ENCODE assay signal across 8 mouse cellular contexts in the genomic region with DNA sequence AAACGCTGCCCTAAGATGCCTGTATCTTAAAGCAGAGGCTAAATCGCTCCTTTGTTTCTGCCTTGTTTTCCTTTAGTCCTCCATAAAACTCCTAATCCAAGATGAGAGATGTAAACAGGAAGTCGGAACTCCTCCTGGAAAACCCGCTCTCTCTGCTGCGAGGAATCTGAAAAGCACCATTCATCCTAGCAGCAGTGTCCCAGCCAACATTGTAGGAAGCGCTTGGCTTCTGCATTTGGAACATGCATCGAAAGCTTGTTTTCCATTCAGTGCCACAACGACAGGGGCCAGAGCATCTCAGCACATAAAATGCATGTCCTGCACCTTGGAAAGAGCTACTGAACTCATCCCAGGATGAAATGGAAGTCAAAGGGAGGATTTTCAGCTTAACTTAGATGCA.
A peak's percentile ranks its signal among the peaks of the same experiment; 100 is the strongest.
DNase-seq lines count a peak whose midpoint lies in the region; ATAC-seq and TF ChIP-seq lines count a peak whose summit lies in the region.

No protein-coding gene starts in this region.

- H3K9ac ChIP-seq in kidney, postnatal 0 days (ENCODE audit: low read depth, low read length): no peak overlapping the region

- whole genome bisulfite sequencing in cerebellum, adult 2 months: 33% methylated on average over 8 of the region's 8 CpGs
- WGBS in kidney, postnatal 0 days: 40% methylated on average over 8 of the region's 8 CpGs
- 41% methylated on average over 8 of the region's 8 CpGs for WGBS in kidney, adult 2 months

- H3K27me3 ChIP-seq in cerebellum, adult 2 months (ENCODE audit: control insufficient read depth, insufficient read depth, low read length): no peaks in the 10 kb centered on the region
- no peaks in the 10 kb centered on the region for H3K27me3 ChIP-seq in kidney, postnatal 0 days (ENCODE audit: insufficient read depth, low read length)
- no peaks in the 10 kb centered on the region for H3K27me3 ChIP-seq in kidney, adult 2 months (replicated peaks; ENCODE audit: control insufficient read depth, insufficient read depth, low read length)

- no peak for TF ChIP-seq POLR2A in cerebellum, adult 2 months (IDR thresholded peaks at IDR 0.05; ENCODE audit: borderline replicate concordance, insufficient read depth, low read length)
- no peak for TF ChIP-seq POLR2A in kidney, adult 2 months (IDR thresholded peaks at IDR 0.05; ENCODE audit: low read depth, low read length)

- TF ChIP-seq CTCF in cerebellum, adult 2 months (IDR thresholded peaks at IDR 0.05; ENCODE audit: borderline replicate concordance, insufficient read depth, low read depth, low read length): no peak
- TF ChIP-seq CTCF in kidney, postnatal 0 days (IDR thresholded peaks at IDR 0.05; ENCODE audit: low read depth): no peak
- no peak for TF ChIP-seq CTCF in kidney, adult 2 months (conservative IDR thresholded peaks at IDR 0.05; ENCODE audit: insufficient read depth, insufficient read length, low read depth, low read length)

- H3K4me3 ChIP-seq in cerebellum, adult 2 months (replicated peaks; ENCODE audit: insufficient read depth, low read depth, low read length): no peak overlapping the region
- H3K4me3 ChIP-seq in kidney, postnatal 0 days (replicated peaks; ENCODE audit: low read depth, low read length): no peak overlapping the region
- no peak overlapping the region for H3K4me3 ChIP-seq in kidney, adult 2 months (ENCODE audit: insufficient read depth, low read depth, low read length)

- peak overlapping the region; percentile 3; the same call in 1 of the 2 replicates for H3K4me2 ChIP-seq in kidney, postnatal 0 days (ENCODE audit: low read length)

- peak; percentile 18 to 22 for DNase-seq in cerebellum, adult 2 months
- DNase-seq in cerebellum, adult 11 months: no peak
- peak; percentile 54 for DNase-seq in kidney, postnatal 0 days (ENCODE audit: low spot score)
- DNase-seq in kidney, adult 2 months: no peak
- peak; percentile 5 for DNase-seq in NIH3T3 (ENCODE audit: low read depth)
- peak; percentile 8 to 19 for DNase-seq in kidney, postnatal 4 days

- no peaks in the 10 kb centered on the region for H3K4me1 ChIP-seq in cerebellum, adult 2 months (ENCODE audit: control insufficient read depth, insufficient read depth, low read length)
- H3K4me1 ChIP-seq in kidney, postnatal 0 days (replicated peaks; ENCODE audit: insufficient read depth, low read length): no peaks in the 10 kb centered on the region
- no peaks in the 10 kb centered on the region; the same call in 1 of the 2 replicates for H3K4me1 ChIP-seq in kidney, adult 2 months (ENCODE audit: control insufficient read depth, insufficient read depth, low read length)

- ATAC-seq in kidney, postnatal 0 days (replicated peaks; ENCODE audit: low FRiP score, low read depth): no peak
- ATAC-seq in granulocyte monocyte progenitor cell, adult 5-6 weeks (replicated peaks; ENCODE audit: poor library complexity, severe bottlenecking): no peak
- ATAC-seq in activated CD4-positive, CD25-positive, alpha-beta regulatory T cell, adult 4 months: no peak

- no peaks in the 10 kb centered on the region for H3K36me3 ChIP-seq in kidney, postnatal 0 days (ENCODE audit: insufficient read depth, low read length)
- no peaks in the 10 kb centered on the region for H3K36me3 ChIP-seq in kidney, adult 2 months (ENCODE audit: control insufficient read depth, insufficient read depth, low read length)

- no peaks in the 10 kb centered on the region for H3K9me3 ChIP-seq in kidney, postnatal 0 days (replicated peaks; ENCODE audit: low read length)

- no peak overlapping the region for H3K27ac ChIP-seq in cerebellum, adult 2 months (ENCODE audit: insufficient read depth, low read length)
- H3K27ac ChIP-seq in kidney, postnatal 0 days: no peak overlapping the region
- H3K27ac ChIP-seq in kidney, adult 2 months (ENCODE audit: insufficient read depth, low read depth, low read length): no peak overlapping the region

Comparison
In these comparisons a context has a peak if more than half of its experiments do, and no peak if none do; other contexts are left out.
1. DNase-seq: peak in cerebellum, adult 2 months (2 of 2), kidney, postnatal 0 days (single experiment), NIH3T3 (single experiment) and kidney, postnatal 4 days (2 of 2); none in cerebellum, adult 11 months (single experiment) and kidney, adult 2 months (single experiment).